Mouse (Mus musculus) limb, embryonic 15.5 days (tissue): ENCODE measurements around the gene Pink1. TPM values are rescaled to one million over a fixed set of nuclear protein-coding genes. Genes with fewer than 3 reads are reported as not detected.
A peak's percentile ranks its signal among the peaks of the same experiment; 100 is the strongest.

Experiments
- ATAC-seq: fragments of 200-750 bp; cut with Nextera tagmentation; 2 replicates; pipeline ENCODE4 v1.8.0; 2017; ENCODE audit warnings: low read depth, moderate TSS enrichment; ENCODE audit not compliant: insufficient number of reproducible peaks, low FRiP score, low TSS enrichment
- H3K27ac ChIP-seq: fragments of 300-500 bp; sonication (generic); 2 replicates; pipeline ENCODE4 v1.5.1; 2015; ENCODE audit warnings: moderate library complexity, mild to moderate bottlenecking, inconsistent platforms
- H3K27me3 ChIP-seq: fragments of 300-500 bp; sonication (generic); 2 replicates; pipeline ENCODE4 v1.6.1; 2015; ENCODE audit warnings: inconsistent platforms
- H3K36me3 ChIP-seq: fragments of 300-500 bp; sonication (generic); 2 replicates; pipeline ENCODE4 v1.6.1; 2015; ENCODE audit warnings: inconsistent platforms
- H3K4me1 ChIP-seq: fragments of 300-500 bp; sonication (generic); 2 replicates; pipeline ENCODE4 v1.6.1; 2015; ENCODE audit warnings: inconsistent platforms
- H3K4me2 ChIP-seq: fragments of 300-500 bp; sonication (generic); 2 replicates; pipeline ENCODE4 v1.6.1; 2015; ENCODE audit warnings: mild to moderate bottlenecking, inconsistent platforms
- H3K4me3 ChIP-seq: fragments of 300-500 bp; sonication (generic); 2 replicates; pipeline ENCODE4 v1.5.1; 2015; ENCODE audit warnings: mild to moderate bottlenecking, inconsistent platforms
- H3K9ac ChIP-seq: fragments of 300-500 bp; sonication (generic); 2 replicates; pipeline ENCODE4 v1.6.1; 2015; ENCODE audit warnings: inconsistent platforms
- H3K9me3 ChIP-seq: fragments of 300-500 bp; sonication (generic); 2 replicates; pipeline ENCODE4 v1.6.1; 2016; ENCODE audit warnings: inconsistent platforms
- WGBS: fragments of 180-500 bp; shearing (Covaris S2); methylation state at CpG from one replicate; pipeline ENCODE4 v1.1.7; 2015; 5-methylcytosine and 5-hydroxymethylcytosine counted together
- polyA plus RNA-seq: library from polyadenylated mRNA; unstranded; fragments of >200 nt; fragmentation: Nextera tagmentation; extraction: Ambion mirVana; gene quantifications from 2 replicates; pipeline ENCODE4 v1.2.1, GENCODE M21; 2015

Pink1 gene
- polyA plus RNA-seq, 1 experiment from 2014 or later = 54.0 TPM

DNA sequence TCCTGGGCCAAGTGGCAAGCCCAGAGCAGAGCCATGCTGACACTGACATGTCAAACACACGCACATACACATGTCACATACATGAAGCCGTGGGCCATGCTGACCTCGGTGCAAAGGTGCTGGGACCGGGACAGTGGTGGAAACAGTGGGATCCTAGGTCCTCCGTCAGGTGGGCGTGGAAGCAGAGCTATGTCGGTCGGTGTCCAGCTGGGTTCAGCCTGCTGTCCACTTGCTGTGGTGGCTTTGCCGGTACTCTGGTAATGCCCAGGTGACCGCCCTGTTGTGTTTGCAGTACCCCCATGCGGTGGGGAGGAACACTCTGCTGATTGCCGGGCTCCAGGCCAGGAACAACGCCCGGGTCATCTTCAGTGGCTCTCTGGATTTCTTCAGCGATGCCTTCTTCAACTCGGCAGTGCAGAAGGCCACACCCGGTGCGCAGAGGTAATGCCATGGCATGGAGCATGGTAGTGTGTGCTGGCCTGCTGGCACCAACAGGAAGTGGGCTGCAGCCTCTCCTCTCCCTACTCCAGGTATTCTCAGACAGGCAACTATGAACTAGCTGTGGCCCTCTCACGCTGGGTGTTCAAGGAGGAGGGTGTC is 15.7 kb downstream of the Pink1 start:
- no peak overlapping the region for H3K4me2 ChIP-seq
- no peak overlapping the region for H3K9ac ChIP-seq
- H3K36me3 ChIP-seq = peaks cover 87% of the 10 kb centered on the region
- no peak for ATAC-seq
- 93% methylated on average over 19 of the region's 19 CpGs for whole genome bisulfite sequencing
- H3K4me3 ChIP-seq = no peak overlapping the region
- H3K9me3 ChIP-seq = no peaks in the 10 kb centered on the region
- H3K27ac ChIP-seq = no peak overlapping the region
- no peaks in the 10 kb centered on the region for H3K27me3 ChIP-seq
- H3K4me1 ChIP-seq = peaks cover 6% of the 10 kb centered on the region

DNA sequence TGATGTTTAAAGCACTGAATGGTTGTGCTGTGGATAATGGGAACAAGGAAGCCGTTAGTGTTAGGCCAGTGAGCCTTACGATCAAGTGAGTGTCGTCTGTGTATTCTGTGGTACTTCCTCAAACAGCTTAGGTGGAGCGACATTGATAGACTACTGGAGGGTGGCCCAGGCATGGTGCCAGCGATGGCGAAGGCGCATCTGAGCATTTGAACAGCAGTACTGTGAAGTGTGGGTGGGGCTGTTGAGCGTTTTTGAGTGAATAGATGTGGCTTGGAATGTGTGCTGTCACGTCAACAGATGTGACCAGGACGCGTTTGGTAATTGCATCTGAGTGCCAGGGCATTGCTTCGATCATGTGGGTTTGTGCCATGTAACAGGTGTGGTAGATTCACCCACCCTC is 18.4 kb downstream of the Pink1 start:
- Histone ChIP-seq H3K9me3 (no peaks in the 10 kb centered on the region), H3K9ac (no peak overlapping the region), H3K4me2 (no peak overlapping the region), H3K27ac (no peak overlapping the region), H3K4me1 (peaks cover 18% of the 10 kb centered on the region), H3K36me3 (peaks cover 60% of the 10 kb centered on the region), H3K27me3 (no peaks in the 10 kb centered on the region), H3K4me3 (no peak overlapping the region)
- ATAC-seq = no peak
- 89% methylated on average over 12 of the region's 12 CpGs for WGBS

DNA sequence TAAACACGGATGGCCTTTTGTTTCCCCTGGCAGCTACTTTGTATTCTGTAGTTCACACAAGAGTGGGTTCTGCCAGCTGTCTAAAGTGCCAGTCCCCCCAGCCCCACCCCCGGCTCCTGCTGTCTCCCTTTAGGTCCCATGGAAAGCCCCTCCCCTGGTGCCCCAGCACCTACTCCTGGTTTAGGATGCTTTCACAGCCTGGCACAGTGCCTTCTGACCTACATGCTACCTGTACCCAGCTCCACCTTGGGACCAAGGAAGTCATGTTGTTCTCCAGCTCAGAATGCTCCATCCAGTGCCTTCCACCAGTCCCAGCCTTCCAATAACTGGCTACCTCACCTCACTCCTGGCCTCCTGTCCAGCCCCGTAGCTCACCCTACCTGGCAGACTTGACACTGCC is 19.1 kb downstream of the Pink1 start:
- no peak overlapping the region for H3K4me2 ChIP-seq
- no peaks in the 10 kb centered on the region for H3K27me3 ChIP-seq
- no peak overlapping the region for H3K9ac ChIP-seq
- H3K4me3 ChIP-seq = no peak overlapping the region
- no peaks in the 10 kb centered on the region for H3K9me3 ChIP-seq
- H3K27ac ChIP-seq = no peak overlapping the region
- no peak for ATAC-seq
- peaks cover 53% of the 10 kb centered on the region for H3K36me3 ChIP-seq
- WGBS = 95% methylated on average over 3 of the region's 3 CpGs
- peaks cover 18% of the 10 kb centered on the region for H3K4me1 ChIP-seq

DNA sequence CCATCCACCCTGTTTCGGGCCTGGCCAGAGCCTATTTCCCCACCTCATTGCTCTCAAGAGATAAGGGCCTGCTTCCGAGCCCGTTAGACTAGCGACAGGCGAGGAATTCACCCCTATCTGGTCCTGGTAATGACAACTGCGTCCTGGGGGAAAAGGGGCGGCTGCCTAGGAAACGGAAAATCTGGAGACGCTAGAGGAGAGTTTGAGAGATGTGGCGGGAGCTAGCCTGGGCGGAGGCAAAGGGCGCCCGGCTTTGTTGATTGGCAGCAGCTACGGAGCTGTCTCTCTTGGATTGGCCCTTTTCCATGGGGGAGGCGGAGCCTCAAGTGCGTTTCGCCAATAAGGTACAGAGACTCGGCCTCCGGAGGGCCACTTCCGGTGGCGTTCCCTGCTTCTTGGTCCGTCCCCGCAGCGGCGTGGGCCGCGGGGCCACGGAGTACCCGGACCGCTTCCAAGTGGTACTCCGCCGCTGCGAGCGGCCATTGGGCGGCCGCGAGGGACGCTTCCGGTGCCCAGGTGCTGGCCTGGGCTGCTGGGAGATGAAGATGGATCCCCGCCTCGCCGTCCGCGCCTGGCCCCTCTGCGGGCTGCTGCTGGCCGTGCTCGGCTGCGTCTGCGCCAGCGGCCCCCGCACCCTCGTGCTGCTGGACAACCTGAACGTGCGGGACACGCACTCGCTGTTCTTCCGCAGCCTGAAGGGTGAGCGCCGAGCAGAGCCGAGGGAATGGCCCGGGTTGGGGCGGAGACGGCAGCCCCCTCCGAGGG is 21.6 kb downstream of the Pink1 start, which contains the start of gene Ddost:
Ddost (plus strand) TSS at position 391 of the 765 bp plus-strand sequence.
- Histone ChIP-seq H3K27ac (peak within 1 kb of the TSS; percentile 83), H3K4me2 (peak within 1 kb of the TSS; percentile 86), H3K9ac (peak within 1 kb of the TSS; percentile 96), H3K4me1 (peaks cover 18% of the 10 kb centered on the region), H3K9me3 (no peaks in the 10 kb centered on the region), H3K27me3 (no peaks in the 10 kb centered on the region), H3K4me3 (peak within 1 kb of the TSS; percentile 95), H3K36me3 (peaks cover 30% of the 10 kb centered on the region)
- ATAC-seq = peak; percentile 96
- under 1% methylated on average over 64 of the region's 64 CpGs for WGBS

DNA sequence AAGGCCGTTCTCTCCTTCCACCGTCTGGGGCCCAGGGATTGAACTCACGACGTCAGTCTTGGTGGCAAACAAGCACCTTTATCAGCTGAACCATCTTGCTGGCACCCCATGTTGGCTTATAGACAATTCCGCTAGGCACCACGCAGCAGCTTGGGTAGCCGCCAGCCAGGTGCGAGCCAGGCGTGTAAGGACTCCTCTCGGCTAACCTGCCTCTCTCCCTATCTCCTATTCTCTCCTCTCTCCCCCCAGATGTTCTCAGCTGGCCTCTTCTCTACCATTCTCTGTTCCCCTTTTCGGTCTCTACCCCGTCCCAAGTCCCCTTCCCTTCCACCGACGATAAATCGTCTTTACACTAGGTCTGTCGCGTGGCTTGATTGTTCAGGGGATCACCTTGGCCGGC is 22.4 kb downstream of the Pink1 start:
- ATAC-seq = no peak
- Histone ChIP-seq H3K4me1 (peaks cover 18% of the 10 kb centered on the region), H3K9me3 (no peaks in the 10 kb centered on the region), H3K36me3 (peaks cover 22% of the 10 kb centered on the region), H3K9ac (peak overlapping the region; percentile 70), H3K27ac (peak overlapping the region; percentile 72), H3K4me2 (peak overlapping the region; percentile 86), H3K27me3 (no peaks in the 10 kb centered on the region), H3K4me3 (peak overlapping the region; percentile 95)
- WGBS = 12% methylated on average over 18 of the region's 18 CpGs

DNA sequence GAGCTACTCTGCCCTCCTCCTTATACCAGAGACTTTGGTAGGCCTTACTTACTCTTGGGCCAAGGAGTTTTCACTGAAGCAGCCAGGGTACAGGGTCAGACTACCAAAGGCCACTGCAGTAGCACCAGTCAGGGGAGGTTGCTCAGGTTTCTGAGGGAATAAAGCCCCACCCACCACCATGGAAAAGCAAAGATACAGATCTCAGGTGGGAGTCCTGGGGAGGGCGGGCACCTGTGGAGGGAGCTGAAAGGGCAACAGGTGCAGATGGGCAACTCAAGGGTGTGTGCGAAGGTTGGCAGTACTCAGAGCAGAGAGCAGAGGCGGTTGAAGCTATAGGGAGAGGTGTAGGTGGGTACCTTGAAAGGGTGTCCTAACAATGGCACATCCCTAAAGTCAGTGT is 23.1 kb downstream of the Pink1 start:
- no peak overlapping the region for H3K4me3 ChIP-seq
- H3K4me1 ChIP-seq = peaks cover 18% of the 10 kb centered on the region
- WGBS = 96% methylated on average over 3 of the region's 3 CpGs
- ATAC-seq = no peak
- peaks cover 15% of the 10 kb centered on the region for H3K36me3 ChIP-seq
- no peaks in the 10 kb centered on the region for H3K27me3 ChIP-seq
- H3K4me2 ChIP-seq = no peak overlapping the region; the same call in 1 of the 2 replicates
- H3K27ac ChIP-seq = no peak overlapping the region
- H3K9ac ChIP-seq = no peak overlapping the region
- H3K9me3 ChIP-seq = no peaks in the 10 kb centered on the region

DNA sequence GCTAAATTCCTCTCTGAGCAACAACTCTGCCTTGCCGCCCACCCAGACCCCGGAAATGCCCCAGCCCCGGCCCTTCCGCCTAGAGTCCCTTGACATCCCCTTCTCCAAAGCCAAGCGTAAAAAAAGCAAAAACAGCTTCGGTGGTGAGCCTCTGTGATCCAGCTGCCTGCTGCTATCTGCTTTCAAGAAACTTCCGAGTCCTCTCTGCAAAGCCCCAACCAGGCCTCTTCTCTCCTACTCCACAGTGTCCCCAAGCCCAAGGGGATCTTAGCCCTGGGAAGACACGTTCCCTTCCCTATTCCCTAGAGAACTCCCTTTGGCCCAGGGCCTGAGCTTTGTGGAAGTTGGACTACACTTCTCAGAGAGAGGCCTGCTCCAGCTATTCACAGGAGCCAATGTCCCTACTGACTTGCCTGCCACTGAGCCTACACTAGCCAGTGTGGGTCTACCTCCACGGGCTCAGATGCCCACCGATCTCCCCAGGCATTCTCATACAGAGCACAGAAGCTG is 24.8 kb downstream of the Pink1 start:
- Histone ChIP-seq H3K27me3 (no peaks in the 10 kb centered on the region), H3K27ac (no peak overlapping the region), H3K4me2 (no peak overlapping the region), H3K36me3 (no peaks in the 10 kb centered on the region), H3K9ac (no peak overlapping the region), H3K4me1 (peaks cover 18% of the 10 kb centered on the region), H3K4me3 (no peak overlapping the region), H3K9me3 (no peaks in the 10 kb centered on the region)
- no peak for ATAC-seq
- WGBS = 83% methylated on average over 10 of the region's 10 CpGs

DNA sequence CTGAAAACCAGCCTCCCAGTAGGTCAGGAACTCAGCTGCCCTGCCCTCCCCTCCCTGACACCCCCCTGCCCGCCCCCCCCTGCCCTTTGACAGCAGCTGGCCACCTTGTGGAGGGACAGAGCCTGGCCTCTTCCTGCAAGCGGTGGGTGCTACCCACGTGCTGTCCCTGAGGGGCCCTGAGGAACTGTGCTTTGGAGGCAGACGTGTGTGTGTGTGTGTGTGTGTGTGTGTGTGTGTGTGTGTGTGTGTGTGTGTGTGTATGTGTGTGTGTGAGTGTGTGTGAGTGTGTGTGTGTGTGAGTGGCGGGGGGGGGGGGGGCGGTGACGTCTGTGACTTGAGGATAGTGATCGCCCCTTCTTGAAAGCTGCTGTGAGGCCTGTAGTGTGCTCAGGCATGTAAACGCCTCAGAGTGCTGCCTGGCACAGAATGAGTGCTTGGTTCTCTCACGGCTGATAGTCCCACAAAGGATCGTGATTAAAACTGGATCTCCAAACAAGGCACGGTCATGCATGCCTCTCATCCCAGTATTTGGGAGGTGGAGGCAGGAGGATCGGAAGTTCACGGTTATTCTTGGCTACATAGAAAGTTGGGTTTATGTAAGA is 32.1 kb downstream of the Pink1 start:
- Histone ChIP-seq H3K9ac (no peak overlapping the region), H3K27me3 (no peaks in the 10 kb centered on the region; the same call in 1 of the 2 replicates), H3K36me3 (no peaks in the 10 kb centered on the region), H3K4me1 (no peaks in the 10 kb centered on the region), H3K4me3 (no peak overlapping the region), H3K4me2 (no peak overlapping the region), H3K9me3 (no peaks in the 10 kb centered on the region), H3K27ac (no peak overlapping the region)
- 78% methylated on average over 8 of the region's 14 CpGs for WGBS
- ATAC-seq = no peak

DNA sequence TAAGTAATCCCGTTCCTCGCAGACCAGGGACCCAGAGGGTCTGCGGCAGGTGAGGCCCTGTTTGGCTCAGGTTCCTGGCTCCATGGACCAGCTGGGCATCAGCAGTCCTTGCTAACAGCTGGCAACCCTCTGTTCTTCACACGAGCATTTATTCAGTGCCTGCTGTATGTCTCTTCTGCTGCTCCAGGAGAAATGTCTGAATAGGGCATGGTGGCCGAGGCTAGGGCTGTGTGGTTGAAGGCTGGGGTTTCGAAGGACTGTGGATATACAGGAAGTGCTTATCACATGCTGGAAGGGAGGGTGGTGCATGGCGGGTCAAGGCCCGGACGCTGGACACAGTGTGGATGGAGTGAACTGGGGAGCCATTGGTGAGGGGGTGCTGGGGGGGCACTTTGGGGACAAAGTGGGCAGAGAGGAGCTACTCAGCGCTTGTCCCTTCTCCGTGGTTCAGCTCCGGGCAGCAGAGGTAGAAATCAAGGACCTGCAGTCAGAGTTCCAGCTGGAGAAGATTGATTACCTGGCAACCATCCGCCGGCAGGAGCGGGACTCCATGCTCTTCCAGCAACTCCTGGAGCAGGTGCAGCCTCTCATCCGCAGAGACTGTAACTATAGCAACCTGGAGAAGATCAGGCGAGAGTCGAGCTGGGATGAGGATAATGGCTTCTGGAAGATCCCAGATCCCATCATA is 32.7 kb downstream of the Pink1 start:
- Histone ChIP-seq H3K36me3 (no peaks in the 10 kb centered on the region), H3K4me1 (no peaks in the 10 kb centered on the region), H3K4me3 (no peak overlapping the region), H3K27ac (no peak overlapping the region), H3K27me3 (no peaks in the 10 kb centered on the region; the same call in 1 of the 2 replicates), H3K9me3 (no peaks in the 10 kb centered on the region), H3K9ac (no peak overlapping the region), H3K4me2 (no peak overlapping the region)
- 75% methylated on average over 18 of the region's 18 CpGs for WGBS
- ATAC-seq = no peak

DNA sequence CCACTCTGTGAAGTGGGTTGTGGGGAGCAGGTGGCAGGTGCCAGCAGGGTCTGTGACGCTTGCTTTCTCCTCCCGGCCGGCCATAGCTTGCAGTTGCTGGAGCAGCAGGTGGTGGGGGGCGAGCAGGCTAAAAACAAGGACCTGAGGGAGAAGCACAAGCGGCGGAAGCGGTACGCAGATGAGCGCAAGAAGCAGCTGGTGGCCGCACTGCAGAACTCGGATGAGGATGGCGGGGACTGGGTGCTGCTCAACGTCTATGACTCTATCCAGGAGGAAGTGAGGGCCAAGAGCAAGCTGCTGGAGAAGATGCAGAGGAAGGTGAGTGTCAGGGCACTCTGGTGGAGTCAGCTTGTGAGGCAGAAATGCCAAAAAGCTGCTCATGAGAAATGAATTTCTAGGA is 34.1 kb downstream of the Pink1 start:
- Histone ChIP-seq H3K4me3 (no peak overlapping the region), H3K4me2 (no peak overlapping the region), H3K9ac (no peak overlapping the region), H3K9me3 (no peaks in the 10 kb centered on the region), H3K27me3 (no peaks in the 10 kb centered on the region; the same call in 1 of the 2 replicates), H3K27ac (no peak overlapping the region), H3K4me1 (no peaks in the 10 kb centered on the region), H3K36me3 (no peaks in the 10 kb centered on the region)
- WGBS = 83% methylated on average over 13 of the region's 13 CpGs
- no peak for ATAC-seq

DNA sequence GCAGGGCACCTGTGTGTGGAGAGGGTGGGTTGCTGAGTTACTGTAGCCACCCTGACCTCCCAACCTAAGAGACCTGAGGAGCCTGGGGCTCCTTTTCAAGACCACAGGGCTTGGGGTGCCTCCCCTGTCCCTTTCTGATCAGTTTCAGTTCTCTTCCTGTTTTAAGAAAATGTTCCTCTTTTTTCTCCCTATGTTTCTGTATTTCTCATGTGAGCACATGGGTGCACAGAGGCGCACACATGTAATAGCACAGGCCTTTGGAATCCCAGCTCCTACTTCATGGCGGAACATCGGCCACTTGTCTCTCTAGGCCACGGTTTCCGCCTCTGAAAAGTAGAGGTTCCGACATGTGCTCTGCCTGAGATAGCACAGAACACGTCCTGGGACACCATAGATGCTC is 37.4 kb downstream of the Pink1 start:
- WGBS = 88% methylated on average over 7 of the region's 7 CpGs
- ATAC-seq = no peak
- H3K4me1 ChIP-seq = no peaks in the 10 kb centered on the region
- no peaks in the 10 kb centered on the region for H3K9me3 ChIP-seq
- no peak overlapping the region for H3K27ac ChIP-seq
- H3K36me3 ChIP-seq = no peaks in the 10 kb centered on the region
- no peaks in the 10 kb centered on the region; the same call in 1 of the 2 replicates for H3K27me3 ChIP-seq
- H3K4me3 ChIP-seq = no peak overlapping the region
- H3K4me2 ChIP-seq = no peak overlapping the region
- H3K9ac ChIP-seq = no peak overlapping the region
